In genomic region chr9:55326515-55327233, GRCm38 (mm10) we compare ENCODE assay signal across 8 mouse cellular contexts. TPM values are rescaled to one million over a fixed set of nuclear protein-coding genes. Genes with fewer than 3 reads are reported as not detected.
A peak's percentile ranks its signal among the peaks of the same experiment; 100 is the strongest.
DNase-seq lines count a peak whose midpoint lies in the region; ATAC-seq lines count a peak whose summit lies in the region.

Gene Nrg4 (minus strand): TSS chr9:55326844.
Gene Tmem266 (plus strand): TSS chr9:55326913.

- H3K4me1 ChIP-seq in hindbrain, embryonic 10.5 days (replicated peaks) = peaks cover 36% of the 10 kb centered on the region

- peak; percentile 83 for ATAC-seq in frontal cortex, adult (ENCODE audit: low TSS enrichment)

- H3K36me3 ChIP-seq in hindbrain, embryonic 10.5 days = no peaks in the 10 kb centered on the region

- DNase-seq in ES-CJ7 (ENCODE audit: low read depth, low spot score) = peak; percentile 72
- DNase-seq in cerebellum, adult 11-12 months = peak; percentile 89
- DNase-seq in hindbrain, embryonic 10.5 days (ENCODE audit: low spot score) = peak; percentile 83
- peak; percentile 65 to 78 for DNase-seq in layer of hippocampus, postnatal 25 days (ENCODE audit: extremely low spot score in 1 of 2, low spot score in 1 of 2)
- peak; percentile 70 for DNase-seq in lung, postnatal 14 days
- peak; percentile 86 for DNase-seq in retina, embryonic 14.5 days (ENCODE audit: low spot score)
- DNase-seq in thymus, postnatal 36 days = peak; percentile 72 to 79

- H3K27ac ChIP-seq in hindbrain, embryonic 10.5 days = peak within 1 kb of the TSS; percentile 92

- under 1% methylated on average over 71 of the region's 82 CpGs for WGBS in hindbrain, embryonic 10.5 days

- peak within 1 kb of the TSS; percentile 78 for H3K4me3 ChIP-seq in hindbrain, embryonic 10.5 days

- peaks cover 66% of the 10 kb centered on the region for H3K27me3 ChIP-seq in hindbrain, embryonic 10.5 days (ENCODE audit: insufficient read depth, poor library complexity, severe bottlenecking)

- H3K9me3 ChIP-seq in hindbrain, embryonic 10.5 days = no peaks in the 10 kb centered on the region

RNA-seq across cellular contexts. Expression of gene Nrg4, which starts in this region (rescaled TPM):
- polyA plus RNA-seq in hindbrain, embryonic 10.5 days (2016; fragmentation: Nextera tagmentation; extraction: Ambion mirVana) = 0.64 and 1.0 TPM in 2 replicates
- 1 to 10 TPM in 1 of 2 experiments, under 1 TPM in 1; 0.47 to 1.1 TPM for total RNA-seq in layer of hippocampus, postnatal 25 days (2021)

RNA-seq across cellular contexts. Expression of gene Tmem266, which starts in this region (rescaled TPM):
- polyA plus RNA-seq in hindbrain, embryonic 10.5 days (2016; fragmentation: Nextera tagmentation; extraction: Ambion mirVana) = 0.46 and 1.2 TPM in 2 replicates
- total RNA-seq in layer of hippocampus, postnatal 25 days (2021) = 1 to 10 TPM; 5.3 to 6.9 TPM

Comparison
In these comparisons a context has a peak if more than half of its experiments do, and no peak if none do; other contexts are left out.
1. Peak in every context shown above with its lines: DNase-seq, ATAC-seq, H3K4me3 ChIP-seq and H3K27ac ChIP-seq.